Mouse (Mus musculus): ENCODE data around the gene Eya2. TPM values are rescaled to one million over a fixed set of nuclear protein-coding genes. Genes with fewer than 3 reads are reported as not detected.

The Eya2 gene
- polyA plus RNA-seq (2012; fragmentation: generic; extraction: Trizol): under 1 TPM in 1 of 2 experiments, not detected in 1; 0.02 TPM

GRCm38 (mm10) chr2:165594907-165595675, at the start of gene Eya2:
Gene Eya2, plus strand, starts transcription at chr2:165595032.

Other genes with a start within 250 kb of the Eya2 start
- not detected for gene Zfp663, start 226.3 kb upstream of the Eya2 start, polyA plus RNA-seq (2012; fragmentation: generic; extraction: Trizol)
- 1 to 10 TPM in 1 of 2 experiments, under 1 TPM in 1; 0.15 to 2.1 TPM for gene Zfp334, start 206.8 kb upstream of the Eya2 start, polyA plus RNA-seq (2012; fragmentation: generic; extraction: Trizol)
- gene Ocstamp, start 194.6 kb upstream of the Eya2 start, polyA plus RNA-seq (2012; fragmentation: generic; extraction: Trizol): not detected
- under 1 TPM in 1 of 2 experiments, not detected in 1; 0.02 TPM for gene Slc13a3, start 121.8 kb upstream of the Eya2 start, polyA plus RNA-seq (2012; fragmentation: generic; extraction: Trizol)
- gene Trp53rka, start 101.7 kb upstream of the Eya2 start, polyA plus RNA-seq (2012; fragmentation: generic; extraction: Trizol): 10 to 100 TPM; 10.6 to 18.6 TPM
- 1 to 10 TPM in 1 of 2 experiments, under 1 TPM in 1; 0.09 to 1.8 TPM for gene Slc2a10, start 91.2 kb upstream of the Eya2 start, polyA plus RNA-seq (2012; fragmentation: generic; extraction: Trizol)